Mouse (Mus musculus) spleen, adult 2 months (tissue): ENCODE results near the gene Crtam.

Source experiments
- CTCF ChIP-seq: fragments of 200-500 bp; IDR thresholded peaks from 2 replicates; pipeline ENCODE4 v1.5.1; 2011; ENCODE audit warnings: mild to moderate bottlenecking, inconsistent platforms; ENCODE audit not compliant: insufficient read depth, insufficient read length, insufficient replicate concordance; ENCODE audit errors: extremely low read depth
- POLR2A ChIP-seq: fragments of 200-500 bp; IDR thresholded peaks from 2 replicates; pipeline ENCODE4 v1.6.1; 2011; ENCODE audit warnings: low read depth, low read length, inconsistent platforms

DNA sequence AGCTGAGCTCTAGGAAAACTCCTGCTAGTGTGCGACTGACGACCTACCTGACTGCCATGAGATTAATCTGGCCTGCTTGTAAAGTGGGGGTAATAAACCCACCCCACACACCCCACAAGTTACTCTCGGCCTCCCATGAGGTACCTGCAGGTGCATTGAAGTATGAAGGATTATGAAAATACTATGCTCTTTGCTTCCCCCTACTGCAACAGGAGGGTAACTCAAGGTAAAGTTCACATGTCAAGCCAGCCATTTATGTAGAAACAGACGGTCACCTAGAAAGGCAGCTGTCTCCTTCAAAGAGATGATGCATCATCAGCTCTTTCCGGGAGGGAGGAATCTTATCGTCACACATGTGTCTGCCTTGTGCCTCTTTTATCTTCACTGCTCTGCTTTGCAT, 25.4 kb upstream of the Crtam start:
- TF ChIP-seq POLR2A (no peak), CTCF (no peak)
